10 mouse cellular contexts compared by ENCODE assay signal in the genomic region with DNA sequence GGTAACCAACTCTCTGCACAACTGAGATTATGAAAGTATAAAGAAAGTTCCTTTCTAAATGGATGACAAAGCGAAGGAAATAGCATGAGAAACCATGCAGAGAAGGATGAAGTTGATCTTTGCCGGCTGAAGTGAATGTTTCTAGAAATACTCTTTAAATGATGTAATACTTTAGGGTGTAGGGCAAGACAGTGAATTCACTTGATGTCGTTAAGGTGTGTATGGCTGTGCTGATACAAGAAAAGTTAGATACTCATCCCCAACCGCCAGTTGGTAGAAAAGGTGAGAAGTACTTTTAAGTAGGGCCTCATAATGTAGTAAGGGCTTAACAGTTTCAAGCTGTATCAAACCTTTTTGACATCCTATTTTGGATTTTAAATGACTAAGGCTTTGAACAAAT. TPM values are rescaled to one million over a fixed set of nuclear protein-coding genes. Genes with fewer than 3 reads are reported as not detected.
DNase-seq lines count a peak whose midpoint lies in the region; ATAC-seq lines count a peak whose summit lies in the region.
"Had no signal": no experiment of that assay in that cellular context is flagged by ENCODE, and none has a peak within 500 bp of the region (broad histone marks: within the 10 kb centered on the region; RNA-seq: fewer than 3 reads in every experiment).

No protein-coding gene starts in this region.

- H3K4me1 ChIP-seq in liver, embryonic 11.5 days (replicated peaks; ENCODE audit: control insufficient read depth, insufficient read depth, low read length), result peaks cover 4% of the 10 kb centered on the region
- H3K4me1 ChIP-seq in embryonic facial prominence, embryonic 14.5 days (ENCODE audit: control insufficient read depth, insufficient read depth, low read length), result no peaks in the 10 kb centered on the region
- peaks cover 4% of the 10 kb centered on the region; the same call in 1 of the 2 replicates for H3K4me1 ChIP-seq in hindbrain, embryonic 16.5 days (ENCODE audit: control insufficient read depth, insufficient read depth, low read depth, low read length)
- peaks cover 8% of the 10 kb centered on the region for H3K4me1 ChIP-seq in midbrain, embryonic 15.5 days

- peaks cover 10% of the 10 kb centered on the region for H3K9me3 ChIP-seq in liver, embryonic 11.5 days (ENCODE audit: control insufficient read depth, low read length)
- H3K9me3 ChIP-seq in embryonic facial prominence, embryonic 14.5 days (ENCODE audit: control insufficient read depth, low read length), result peaks cover 36% of the 10 kb centered on the region
- peaks cover 9% of the 10 kb centered on the region for H3K9me3 ChIP-seq in hindbrain, embryonic 16.5 days (ENCODE audit: control insufficient read depth, low read length)
- H3K9me3 ChIP-seq in midbrain, embryonic 15.5 days, result 0 out of 2 replicates have a peak, but pooled peaks cover 3% of the 10 kb centered on the region

- ATAC-seq in liver, embryonic 11.5 days (replicated peaks; ENCODE audit: low FRiP score), result no peak
- ATAC-seq in embryonic facial prominence, embryonic 14.5 days (ENCODE audit: low read depth), result no peak
- ATAC-seq in hindbrain, embryonic 16.5 days, result no peak
- no peak for ATAC-seq in midbrain, embryonic 15.5 days (replicated peaks)

- H3K36me3 ChIP-seq in liver, embryonic 11.5 days (ENCODE audit: control insufficient read depth, insufficient read depth, low read length), result peaks cover 8% of the 10 kb centered on the region
- H3K36me3 ChIP-seq in embryonic facial prominence, embryonic 14.5 days (ENCODE audit: control insufficient read depth, insufficient read depth, low read length), result peaks cover 32% of the 10 kb centered on the region
- no peaks in the 10 kb centered on the region; the same call in 1 of the 2 replicates for H3K36me3 ChIP-seq in hindbrain, embryonic 16.5 days (ENCODE audit: control insufficient read depth, insufficient read depth, low read length)
- H3K36me3 ChIP-seq in midbrain, embryonic 15.5 days (replicated peaks), result peaks cover 10% of the 10 kb centered on the region

- intact Hi-C loops in left cerebral cortex, postnatal 10 days (cut with DNase I), result no loop called here

- peak overlapping the region; percentile 20 for H3K4me3 ChIP-seq in liver, embryonic 11.5 days (ENCODE audit: low read depth, low read length)
- H3K4me3 ChIP-seq in embryonic facial prominence, embryonic 14.5 days (ENCODE audit: low read depth, low read length), result peak overlapping the region; percentile 74; the same call in 1 of the 2 replicates
- 0 out of 2 replicates have a peak overlapping the region, but pooled peaks have one; percentile 3 for H3K4me3 ChIP-seq in hindbrain, embryonic 16.5 days (ENCODE audit: low read length)
- no peak overlapping the region for H3K4me3 ChIP-seq in midbrain, embryonic 15.5 days

- no peak overlapping the region for H3K9ac ChIP-seq in liver, embryonic 11.5 days (ENCODE audit: low read depth, low read length)
- no peak overlapping the region for H3K9ac ChIP-seq in embryonic facial prominence, embryonic 14.5 days (ENCODE audit: low read depth, low read length)
- H3K9ac ChIP-seq in hindbrain, embryonic 16.5 days (ENCODE audit: low read depth, low read length), result no peak overlapping the region
- no peak overlapping the region for H3K9ac ChIP-seq in midbrain, embryonic 15.5 days

- DNase-seq in liver, embryonic 11.5 days (ENCODE audit: low spot score), result no peak
- no peak for DNase-seq in liver
- no peak for DNase-seq in embryonic facial prominence, embryonic 14.5 days (ENCODE audit: low spot score)
- DNase-seq in layer of hippocampus, adult 11-12 months (ENCODE audit: low spot score), result no peak
- DNase-seq in left cerebral cortex, postnatal 10 days (ENCODE audit: extremely low spot score in 1 of 2, low spot score in 2 of 2), result no peak
- no peak for DNase-seq in adrenal gland, postnatal 4 days (ENCODE audit: low spot score in 2 of 2)
- DNase-seq: cerebellum, adult 11-12 months; lung, adult 18-20 months had no signal

- H3K4me2 ChIP-seq in liver, embryonic 11.5 days, result peak overlapping the region; percentile 89
- peak overlapping the region; percentile 91 for H3K4me2 ChIP-seq in embryonic facial prominence, embryonic 14.5 days (ENCODE audit: low read depth, low read length)
- H3K4me2 ChIP-seq in hindbrain, embryonic 16.5 days (ENCODE audit: low read length), result peak overlapping the region; percentile 38
- peak overlapping the region; percentile 84 for H3K4me2 ChIP-seq in midbrain, embryonic 15.5 days

- H3K27me3 ChIP-seq in liver, embryonic 11.5 days (replicated peaks; ENCODE audit: control insufficient read depth, insufficient read depth, low read length), result no peaks in the 10 kb centered on the region
- no peaks in the 10 kb centered on the region for H3K27me3 ChIP-seq in embryonic facial prominence, embryonic 14.5 days (replicated peaks; ENCODE audit: control insufficient read depth, insufficient read depth, low read length)
- no peaks in the 10 kb centered on the region for H3K27me3 ChIP-seq in hindbrain, embryonic 16.5 days (replicated peaks; ENCODE audit: control insufficient read depth, insufficient read depth, low read length)
- H3K27me3 ChIP-seq in midbrain, embryonic 15.5 days (replicated peaks), result no peaks in the 10 kb centered on the region

- no peak overlapping the region for H3K27ac ChIP-seq in liver, embryonic 11.5 days (ENCODE audit: low read depth, low read length)
- no peak overlapping the region for H3K27ac ChIP-seq in embryonic facial prominence, embryonic 14.5 days (replicated peaks; ENCODE audit: low read depth, low read length)
- H3K27ac ChIP-seq in hindbrain, embryonic 16.5 days (ENCODE audit: low read depth, low read length), result no peak overlapping the region
- no peak overlapping the region for H3K27ac ChIP-seq in midbrain, embryonic 15.5 days

- 82% methylated on average over 4 of the region's 4 CpGs for WGBS in liver, embryonic 11.5 days
- WGBS in embryonic facial prominence, embryonic 14.5 days, result 93% methylated on average over 4 of the region's 4 CpGs
- WGBS in hindbrain, embryonic 16.5 days, result 95% methylated on average over 4 of the region's 4 CpGs
- 93% methylated on average over 4 of the region's 4 CpGs for WGBS in midbrain, embryonic 15.5 days

RNA-seq across cellular contexts. Expression of a gene that starts 1.6 kb away (rescaled TPM):
- polyA plus RNA-seq in liver, embryonic 11.5 days (2014; fragmentation: Nextera tagmentation; extraction: Ambion mirVana), result 11.0 and 11.4 TPM in 2 replicates
- 8.7 and 9.3 TPM in 2 replicates for polyA plus RNA-seq in embryonic facial prominence, embryonic 14.5 days (2014; fragmentation: Nextera tagmentation; extraction: Ambion mirVana)
- 10.9 and 11.3 TPM in 2 replicates for polyA plus RNA-seq in hindbrain, embryonic 16.5 days (2015; fragmentation: Nextera tagmentation; extraction: Ambion mirVana)
- polyA plus RNA-seq in midbrain, embryonic 15.5 days (2015; fragmentation: Nextera tagmentation; extraction: Ambion mirVana), result 16.7 and 18.6 TPM in 2 replicates
- 10 to 100 TPM; 27.3 to 27.4 TPM for total RNA-seq in left cerebral cortex, postnatal 10 days (2021)
- total RNA-seq in adrenal gland, postnatal 4 days (2021), result 10 to 100 TPM; 22.3 to 24.6 TPM

Comparison
In these comparisons a context has a peak if more than half of its experiments do, and no peak if none do; other contexts are left out.
1. H3K4me2 ChIP-seq: peak in every context shown above with its lines; median percentile 91 in embryonic facial prominence, embryonic 14.5 days; 89 in liver, embryonic 11.5 days; 84 in midbrain, embryonic 15.5 days; 38 in hindbrain, embryonic 16.5 days.